Mouse (Mus musculus): ENCODE measurements around the gene Gramd1a. TPM values are rescaled to one million over a fixed set of nuclear protein-coding genes. Genes with fewer than 3 reads are reported as not detected.
A peak's percentile ranks its signal among the peaks of the same experiment; 100 is the strongest.

Gramd1a gene
- polyA plus RNA-seq, 1 experiment from 2014 or later = 180 TPM

DNA sequence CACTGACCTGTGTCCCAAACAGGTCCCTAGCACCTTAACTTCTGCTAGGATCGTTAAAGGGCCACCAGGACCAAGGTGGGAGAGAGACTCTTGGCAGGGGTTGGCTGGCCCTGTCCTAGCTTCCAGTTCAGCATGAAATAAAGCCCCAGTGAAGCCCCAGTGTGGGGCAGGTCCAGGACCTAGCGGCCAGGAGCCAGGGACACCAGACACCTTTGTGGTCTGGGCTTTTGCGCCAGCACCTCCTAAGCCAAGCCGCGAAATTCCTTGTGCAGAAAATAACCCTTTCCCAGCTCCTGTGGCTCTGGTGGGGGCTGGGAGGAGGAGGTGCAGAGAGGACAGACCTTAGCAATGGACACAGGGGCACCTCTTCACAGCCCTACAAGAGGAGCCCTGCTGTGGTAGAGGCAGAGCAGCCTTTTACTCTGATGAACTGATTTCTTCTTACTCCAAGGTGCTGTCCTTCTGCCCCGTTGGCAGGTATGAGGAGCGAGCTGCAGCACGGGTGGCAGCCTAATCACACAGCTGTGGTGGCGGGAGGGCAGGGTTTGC, 27.5 kb downstream of the Gramd1a start:
- WGBS = 70% methylated on average over 9 of the region's 9 CpGs
- no peak overlapping the region for H3K27ac ChIP-seq (ENCODE audit: low read depth, low read length)
- H3K9me3 ChIP-seq (ENCODE audit: control insufficient read depth, low read length) = no peaks in the 10 kb centered on the region
- peak; percentile 1; the same call in 1 of the 2 replicates for ATAC-seq (ENCODE audit: low read depth)
- H3K4me3 ChIP-seq (ENCODE audit: low read depth, low read length) = no peak overlapping the region
- H3K36me3 ChIP-seq (ENCODE audit: control insufficient read depth, insufficient read depth, low read length) = peaks cover 42% of the 10 kb centered on the region
- 0 out of 2 replicates have a peak, but pooled peaks cover 7% of the 10 kb centered on the region for H3K4me1 ChIP-seq (ENCODE audit: control insufficient read depth, insufficient read depth, low read length)
- peaks cover 11% of the 10 kb centered on the region; the same call in 1 of the 2 replicates for H3K27me3 ChIP-seq (ENCODE audit: control insufficient read depth, insufficient read depth, low read length)
- no peak overlapping the region for H3K4me2 ChIP-seq (ENCODE audit: low read depth, low read length)
- H3K9ac ChIP-seq (replicated peaks; ENCODE audit: low read depth, low read length) = no peak overlapping the region

DNA sequence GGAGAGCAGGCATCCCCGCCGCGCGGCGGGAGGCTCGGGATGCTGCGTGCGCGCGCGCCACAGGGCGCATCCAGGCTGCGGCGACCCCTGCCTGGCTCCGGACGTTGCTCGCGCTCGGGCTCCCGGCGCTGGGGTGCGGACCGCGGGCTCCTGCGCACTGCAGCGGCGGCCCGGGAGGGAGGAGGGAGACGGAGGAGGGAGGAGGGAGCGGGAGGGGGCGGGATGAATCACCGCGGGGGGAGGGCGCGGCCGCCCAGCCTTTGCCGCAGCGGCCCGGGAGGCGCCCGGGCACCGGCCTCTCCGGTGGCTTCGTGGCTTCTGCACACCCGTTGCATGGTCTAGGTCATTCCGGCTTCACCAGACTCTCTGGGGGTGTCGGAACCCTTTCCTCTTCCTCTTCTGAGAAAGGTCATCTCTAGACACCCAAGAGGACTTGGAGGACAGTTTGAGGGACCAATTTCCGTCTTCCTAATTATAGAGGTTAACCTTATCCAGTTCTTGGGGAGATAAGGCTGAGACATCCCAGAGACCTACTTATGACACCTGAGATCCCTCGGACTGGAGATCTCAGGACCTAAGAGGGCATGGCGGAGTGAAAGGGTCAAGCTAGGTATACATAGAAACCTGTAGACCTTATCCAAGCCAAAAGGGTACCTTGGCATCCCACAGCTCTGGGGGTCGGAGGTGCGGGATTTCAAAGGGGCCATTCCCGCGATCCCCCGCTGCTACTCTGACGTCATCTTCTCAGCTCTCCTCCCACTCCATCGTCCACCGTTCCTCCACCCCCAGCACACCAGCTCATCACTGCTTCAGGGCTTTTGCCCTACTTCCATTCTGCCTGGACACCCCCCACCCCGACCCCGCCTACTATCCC, 28.6 kb downstream of the Gramd1a start, which contains the start of gene Scn1b:
Gene Scn1b, minus strand, starts transcription at position 153 of the 874 bp plus-strand sequence.
- Histone ChIP-seq H3K4me1 (ENCODE audit: control insufficient read depth, insufficient read depth, low read length) (0 out of 2 replicates have a peak, but pooled peaks cover 7% of the 10 kb centered on the region), H3K27ac (ENCODE audit: low read depth, low read length) (peak within 1 kb of the TSS; percentile 39; the same call in 1 of the 2 replicates), H3K9ac (replicated peaks; ENCODE audit: low read depth, low read length) (peak within 1 kb of the TSS; percentile 71), H3K4me2 (ENCODE audit: low read depth, low read length) (peak within 1 kb of the TSS; percentile 80), H3K4me3 (ENCODE audit: low read depth, low read length) (peak within 1 kb of the TSS; percentile 53), H3K9me3 (ENCODE audit: control insufficient read depth, low read length) (no peaks in the 10 kb centered on the region), H3K27me3 (ENCODE audit: control insufficient read depth, insufficient read depth, low read length) (peaks cover 11% of the 10 kb centered on the region; the same call in 1 of the 2 replicates), H3K36me3 (ENCODE audit: control insufficient read depth, insufficient read depth, low read length) (peaks cover 31% of the 10 kb centered on the region)
- ATAC-seq (ENCODE audit: low read depth) = peak; percentile 50
- WGBS = 3% methylated on average over 27 of the region's 60 CpGs

DNA sequence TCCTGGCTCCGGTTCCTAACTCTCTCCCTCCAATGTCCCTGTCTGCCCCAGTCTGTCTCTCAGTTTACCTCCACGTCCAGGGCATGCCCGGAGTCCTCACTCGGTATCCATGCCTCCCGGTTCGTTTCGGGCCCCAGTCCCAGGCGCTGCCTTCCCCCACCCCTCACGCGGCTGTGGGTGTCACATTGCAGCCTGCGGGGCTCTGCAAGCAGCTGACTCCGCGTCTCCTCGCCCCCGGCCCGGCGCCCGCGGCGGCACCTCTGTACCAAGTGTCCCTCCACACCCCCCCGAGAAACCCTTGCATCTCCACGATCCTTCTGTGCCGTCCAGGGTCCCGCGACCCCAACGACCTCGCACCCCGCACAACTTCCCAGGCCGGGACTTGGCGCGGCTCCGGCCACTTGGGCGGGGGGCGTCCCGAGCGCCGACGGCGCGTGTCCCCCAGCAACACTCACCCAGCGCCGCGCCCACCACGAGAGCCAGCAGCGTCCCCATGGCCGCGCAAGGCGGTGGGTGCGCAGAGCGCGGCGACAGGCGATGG, 29.4 kb downstream of the Gramd1a start:
- H3K27me3 ChIP-seq (ENCODE audit: control insufficient read depth, insufficient read depth, low read length) = peaks cover 11% of the 10 kb centered on the region; the same call in 1 of the 2 replicates
- H3K27ac ChIP-seq (ENCODE audit: low read depth, low read length) = no peak overlapping the region
- H3K9ac ChIP-seq (replicated peaks; ENCODE audit: low read depth, low read length) = peak overlapping the region; percentile 71
- H3K36me3 ChIP-seq (ENCODE audit: control insufficient read depth, insufficient read depth, low read length) = peaks cover 23% of the 10 kb centered on the region
- 1% methylated on average over 53 of the region's 53 CpGs for WGBS
- H3K4me1 ChIP-seq (ENCODE audit: control insufficient read depth, insufficient read depth, low read length) = 0 out of 2 replicates have a peak, but pooled peaks cover 7% of the 10 kb centered on the region
- no peaks in the 10 kb centered on the region for H3K9me3 ChIP-seq (ENCODE audit: control insufficient read depth, low read length)
- H3K4me2 ChIP-seq (ENCODE audit: low read depth, low read length) = peak overlapping the region; percentile 80
- ATAC-seq (ENCODE audit: low read depth) = peak; percentile 13
- H3K4me3 ChIP-seq (ENCODE audit: low read depth, low read length) = peak overlapping the region; percentile 53

GRCm38 (mm10) chr7:31125116-31125515, 30.6 kb downstream of the Gramd1a start:
- no peaks in the 10 kb centered on the region for H3K9me3 ChIP-seq (ENCODE audit: control insufficient read depth, low read length)
- H3K27ac ChIP-seq (ENCODE audit: low read depth, low read length) = no peak overlapping the region
- no peak overlapping the region for H3K4me3 ChIP-seq (ENCODE audit: low read depth, low read length)
- H3K9ac ChIP-seq (replicated peaks; ENCODE audit: low read depth, low read length) = no peak overlapping the region
- ATAC-seq (ENCODE audit: low read depth) = no peak
- H3K36me3 ChIP-seq (ENCODE audit: control insufficient read depth, insufficient read depth, low read length) = peaks cover 12% of the 10 kb centered on the region
- peaks cover 11% of the 10 kb centered on the region; the same call in 1 of the 2 replicates for H3K27me3 ChIP-seq (ENCODE audit: control insufficient read depth, insufficient read depth, low read length)
- 0 out of 2 replicates have a peak, but pooled peaks cover 7% of the 10 kb centered on the region for H3K4me1 ChIP-seq (ENCODE audit: control insufficient read depth, insufficient read depth, low read length)
- H3K4me2 ChIP-seq (ENCODE audit: low read depth, low read length) = no peak overlapping the region
- 84% methylated on average over 13 of the region's 13 CpGs for whole genome bisulfite sequencing

DNA sequence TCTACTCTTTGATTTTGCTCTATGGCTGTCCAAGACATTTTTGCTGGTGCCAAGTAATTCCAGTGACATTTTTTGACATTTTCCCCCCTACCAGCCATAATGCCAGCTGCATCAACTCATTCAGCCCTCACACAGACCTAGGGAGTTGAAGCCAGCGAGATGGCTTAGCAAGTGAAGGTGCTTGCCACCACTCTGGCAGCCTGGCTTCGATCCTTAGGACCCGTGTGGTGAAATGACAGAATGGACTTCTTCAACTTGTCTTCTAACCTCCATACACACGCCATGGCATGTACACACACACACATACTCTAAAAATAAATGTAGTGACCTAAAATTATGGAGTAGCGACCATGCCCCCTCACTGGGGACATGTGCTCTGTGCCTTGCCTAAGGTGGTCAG, 31.3 kb downstream of the Gramd1a start:
- no peak for ATAC-seq (ENCODE audit: low read depth)
- Histone ChIP-seq H3K4me1 (ENCODE audit: control insufficient read depth, insufficient read depth, low read length) (0 out of 2 replicates have a peak, but pooled peaks cover 7% of the 10 kb centered on the region), H3K27ac (ENCODE audit: low read depth, low read length) (no peak overlapping the region), H3K27me3 (ENCODE audit: control insufficient read depth, insufficient read depth, low read length) (peaks cover 11% of the 10 kb centered on the region; the same call in 1 of the 2 replicates), H3K36me3 (ENCODE audit: control insufficient read depth, insufficient read depth, low read length) (peaks cover 5% of the 10 kb centered on the region; the same call in 1 of the 2 replicates), H3K4me3 (ENCODE audit: low read depth, low read length) (no peak overlapping the region), H3K9me3 (ENCODE audit: control insufficient read depth, low read length) (no peaks in the 10 kb centered on the region), H3K9ac (replicated peaks; ENCODE audit: low read depth, low read length) (no peak overlapping the region), H3K4me2 (ENCODE audit: low read depth, low read length) (no peak overlapping the region)
- 90% methylated on average over 5 of the region's 5 CpGs for WGBS

DNA sequence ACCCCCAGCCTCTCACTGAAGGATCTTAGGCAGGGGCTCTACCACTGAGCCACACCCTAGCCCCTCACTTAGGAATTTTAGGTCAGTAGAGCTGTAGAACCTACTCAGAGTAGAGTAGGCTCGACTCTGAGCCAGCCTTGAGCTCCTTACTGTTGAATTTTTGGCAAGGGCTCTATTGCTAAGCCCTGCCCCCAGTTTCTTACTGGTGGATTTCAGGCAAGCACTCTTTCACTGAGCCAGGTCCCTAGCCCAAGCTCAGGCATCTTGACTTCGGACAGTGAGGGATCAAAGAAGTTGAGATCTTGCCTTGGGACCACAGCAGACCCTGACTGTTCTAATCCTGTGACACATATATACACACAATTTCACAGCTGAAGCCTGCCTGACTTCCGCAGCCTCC, 32.0 kb downstream of the Gramd1a start:
- Histone ChIP-seq H3K9me3 (ENCODE audit: control insufficient read depth, low read length) (no peaks in the 10 kb centered on the region), H3K27ac (ENCODE audit: low read depth, low read length) (no peak overlapping the region), H3K4me3 (ENCODE audit: low read depth, low read length) (no peak overlapping the region), H3K9ac (replicated peaks; ENCODE audit: low read depth, low read length) (no peak overlapping the region), H3K36me3 (ENCODE audit: control insufficient read depth, insufficient read depth, low read length) (no peaks in the 10 kb centered on the region), H3K27me3 (ENCODE audit: control insufficient read depth, insufficient read depth, low read length) (peaks cover 11% of the 10 kb centered on the region; the same call in 1 of the 2 replicates), H3K4me2 (ENCODE audit: low read depth, low read length) (no peak overlapping the region), H3K4me1 (ENCODE audit: control insufficient read depth, insufficient read depth, low read length) (0 out of 2 replicates have a peak, but pooled peaks cover 7% of the 10 kb centered on the region)
- 85% methylated on average over 3 of the region's 3 CpGs for WGBS
- ATAC-seq (ENCODE audit: low read depth) = no peak

DNA sequence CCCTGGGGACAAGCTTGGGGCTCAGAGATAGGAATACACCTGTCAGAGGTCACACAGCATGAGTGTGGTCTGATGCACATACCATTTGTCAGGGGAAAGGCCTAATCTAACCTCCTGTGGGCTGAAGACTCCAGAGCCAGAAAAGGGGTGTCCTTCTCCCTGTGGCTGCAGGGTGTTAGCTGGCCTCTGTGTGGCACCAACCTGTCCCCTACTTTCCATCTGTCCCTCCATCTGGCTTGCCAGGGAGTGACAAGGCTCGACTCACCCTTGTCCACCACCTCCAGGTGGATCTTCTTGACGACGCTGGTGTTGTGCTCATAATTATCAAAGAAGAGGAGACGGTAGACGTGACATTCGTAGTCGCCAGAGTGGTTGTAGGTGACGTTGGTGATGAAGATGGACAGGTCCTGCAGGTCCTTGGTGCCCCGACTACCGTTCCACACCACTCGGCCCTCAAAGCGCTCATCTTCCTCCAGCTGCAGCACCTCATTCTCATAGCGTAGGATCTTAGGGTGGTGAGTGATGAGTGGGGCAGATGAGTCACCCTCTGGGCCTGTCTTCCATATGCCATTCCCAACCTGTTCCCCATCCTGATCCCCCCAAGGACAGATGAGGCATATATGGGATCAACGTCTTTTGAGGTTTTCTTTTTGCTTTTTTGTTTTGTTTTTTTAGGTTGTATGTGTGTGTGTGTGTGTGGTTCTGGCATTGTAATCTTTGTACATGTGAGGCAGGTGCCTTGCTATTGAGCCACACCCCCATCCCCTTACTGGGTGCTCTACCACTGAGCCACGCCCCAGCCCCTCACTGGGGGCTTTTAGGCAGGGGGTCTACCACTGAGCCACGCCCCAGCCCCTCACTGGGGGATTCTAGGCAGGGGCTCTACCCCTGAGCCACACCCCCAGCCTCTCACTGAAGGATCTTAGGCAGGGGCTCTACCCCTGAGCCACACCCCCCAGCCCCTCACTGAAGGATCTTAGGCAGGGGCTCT, 32.8 kb downstream of the Gramd1a start:
- H3K9ac ChIP-seq (replicated peaks; ENCODE audit: low read depth, low read length) = no peak overlapping the region
- no peak overlapping the region for H3K4me2 ChIP-seq (ENCODE audit: low read depth, low read length)
- H3K36me3 ChIP-seq (ENCODE audit: control insufficient read depth, insufficient read depth, low read length) = no peaks in the 10 kb centered on the region
- H3K9me3 ChIP-seq (ENCODE audit: control insufficient read depth, low read length) = no peaks in the 10 kb centered on the region
- ATAC-seq (ENCODE audit: low read depth) = no peak
- no peak overlapping the region for H3K4me3 ChIP-seq (ENCODE audit: low read depth, low read length)
- H3K27me3 ChIP-seq (ENCODE audit: control insufficient read depth, insufficient read depth, low read length) = peaks cover 11% of the 10 kb centered on the region; the same call in 1 of the 2 replicates
- 0 out of 2 replicates have a peak, but pooled peaks cover 7% of the 10 kb centered on the region for H3K4me1 ChIP-seq (ENCODE audit: control insufficient read depth, insufficient read depth, low read length)
- WGBS = 88% methylated on average over 16 of the region's 16 CpGs
- H3K27ac ChIP-seq (ENCODE audit: low read depth, low read length) = no peak overlapping the region

DNA sequence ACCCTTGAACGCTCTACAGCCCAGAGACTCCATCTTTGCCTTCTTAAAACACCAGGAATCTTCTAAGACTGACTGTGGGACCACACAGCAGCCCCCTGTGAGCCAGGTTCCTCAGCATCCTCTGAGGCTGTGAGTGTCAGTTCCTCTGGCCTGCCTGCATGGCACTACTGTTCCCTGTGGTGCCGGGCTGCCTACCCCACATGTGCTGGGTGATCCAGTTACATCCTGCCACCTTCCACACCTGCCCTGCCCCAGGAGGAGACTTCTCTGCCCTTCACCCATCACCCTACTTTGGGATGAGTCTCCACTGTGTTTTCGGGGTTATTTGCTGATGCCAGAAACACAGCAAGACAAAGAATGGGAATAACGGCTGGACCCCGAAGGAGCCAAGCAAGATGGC, 36.1 kb downstream of the Gramd1a start:
- H3K4me1 ChIP-seq (ENCODE audit: control insufficient read depth, insufficient read depth, low read length) = no peaks in the 10 kb centered on the region
- H3K9ac ChIP-seq (replicated peaks; ENCODE audit: low read depth, low read length) = no peak overlapping the region
- H3K27ac ChIP-seq (ENCODE audit: low read depth, low read length) = no peak overlapping the region
- H3K36me3 ChIP-seq (ENCODE audit: control insufficient read depth, insufficient read depth, low read length) = no peaks in the 10 kb centered on the region
- WGBS = 91% methylated on average over 5 of the region's 5 CpGs
- H3K9me3 ChIP-seq (ENCODE audit: control insufficient read depth, low read length) = no peaks in the 10 kb centered on the region
- H3K27me3 ChIP-seq (ENCODE audit: control insufficient read depth, insufficient read depth, low read length) = no peaks in the 10 kb centered on the region; the same call in 1 of the 2 replicates
- no peak for ATAC-seq (ENCODE audit: low read depth)
- no peak overlapping the region for H3K4me2 ChIP-seq (ENCODE audit: low read depth, low read length)
- no peak overlapping the region for H3K4me3 ChIP-seq (ENCODE audit: low read depth, low read length)

All from neural tube, embryonic 14.5 days (tissue).